Mouse (Mus musculus) spleen, adult 2 months (tissue): Measurements from ENCODE around the gene Srrm3. TPM values are rescaled to one million over a fixed set of nuclear protein-coding genes. Genes with fewer than 3 reads are reported as not detected.

Experiments
- DNase-seq, 2 experiments: peaks; one replicate each; pipeline versions ENCODE4 v3.0.0 to v3.0.0-alpha.2; 2012 to 2021; ENCODE audit warnings: low spot score in 2 of 2, low read depth in 1 of 2
- H3K27ac ChIP-seq: fragments of 200-500 bp; 2 replicates; pipeline ENCODE4 v1.5.1; 2012; ENCODE audit warnings: low read length, inconsistent platforms; ENCODE audit not compliant: insufficient read depth
- H3K27me3 ChIP-seq: fragments of 200-500 bp; 2 replicates; pipeline ENCODE4 v1.6.1; 2012; ENCODE audit warnings: mild to moderate bottlenecking, moderate library complexity, low read length, inconsistent platforms; ENCODE audit not compliant: control insufficient read depth, insufficient read depth
- H3K36me3 ChIP-seq: fragments of 200-500 bp; 2 replicates; pipeline ENCODE4 v1.6.1; 2012; ENCODE audit warnings: mild to moderate bottlenecking, low read length, inconsistent platforms; ENCODE audit not compliant: control insufficient read depth, insufficient read depth
- H3K4me1 ChIP-seq: fragments of 200-500 bp; 2 replicates; pipeline ENCODE4 v1.6.1; 2011; ENCODE audit warnings: inconsistent platforms; ENCODE audit not compliant: control insufficient read depth, insufficient read depth, insufficient read length
- H3K4me3 ChIP-seq: fragments of 200-500 bp; 2 replicates; pipeline ENCODE4 v1.5.1; 2011; ENCODE audit warnings: mild to moderate bottlenecking, inconsistent platforms; ENCODE audit not compliant: insufficient read depth, insufficient read length; ENCODE audit errors: extremely low read depth
- CTCF ChIP-seq: fragments of 200-500 bp; IDR thresholded peaks from 2 replicates; pipeline ENCODE4 v1.5.1; 2011; ENCODE audit warnings: mild to moderate bottlenecking, inconsistent platforms; ENCODE audit not compliant: insufficient read depth, insufficient read length, insufficient replicate concordance; ENCODE audit errors: extremely low read depth
- POLR2A ChIP-seq: fragments of 200-500 bp; IDR thresholded peaks from 2 replicates; pipeline ENCODE4 v1.6.1; 2011; ENCODE audit warnings: low read depth, low read length, inconsistent platforms
- WGBS: fragments of 180-500 bp; shearing (Covaris S2); methylation state at CpG from one replicate; pipeline ENCODE4 v1.1.7; 2018; 5-methylcytosine and 5-hydroxymethylcytosine counted together
- polyA plus RNA-seq: library from polyadenylated mRNA; depleted of rRNA; stranded (reverse); fragments of >200 nt; gene quantifications from 2 replicates; pipeline ENCODE4 v1.2.3, GENCODE M21; 2012

Gene Srrm3
- polyA plus RNA-seq, 1 experiment: 0.06 TPM

DNA sequence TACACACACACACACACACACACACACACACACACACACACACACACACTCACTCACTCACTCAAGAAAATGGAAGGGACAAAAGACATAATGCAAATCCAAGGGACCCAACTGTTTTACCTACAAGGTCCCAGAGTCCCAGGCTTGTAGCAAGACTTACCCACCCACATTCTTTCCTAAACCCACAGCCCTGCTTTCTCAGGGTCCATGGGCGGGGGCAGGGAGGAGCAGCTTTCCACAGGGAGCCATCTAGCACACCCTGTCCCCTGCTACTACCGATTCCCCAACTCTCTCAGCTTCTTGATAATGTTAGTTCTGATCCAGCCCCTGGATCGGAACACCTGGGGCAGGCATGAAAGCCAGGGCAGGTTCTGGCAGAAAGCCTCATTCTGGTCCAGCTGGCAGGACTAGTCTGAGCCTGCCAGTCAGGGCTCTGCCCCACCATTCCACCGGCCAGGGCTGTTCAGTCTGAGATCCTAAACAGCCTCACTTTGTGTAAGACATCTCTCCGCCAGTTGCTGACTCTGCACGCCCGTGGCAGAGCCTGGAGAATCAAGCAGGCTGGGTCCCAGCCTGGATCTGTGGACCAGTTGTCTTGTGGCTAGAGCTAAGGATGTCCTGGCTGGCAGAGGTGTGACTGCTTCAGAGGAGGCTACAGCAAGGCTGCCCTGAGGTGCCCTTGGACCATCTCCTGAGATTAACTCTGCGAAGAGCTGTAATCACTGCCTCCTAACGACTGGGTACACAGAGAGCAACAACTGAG lies 86.1 kb downstream of the Srrm3 start:
- Histone ChIP-seq H3K4me1 (peaks cover 2% of the 10 kb centered on the region; the same call in 1 of the 2 replicates), H3K27ac (no peak overlapping the region), H3K36me3 (no peaks in the 10 kb centered on the region), H3K27me3 (peaks cover 4% of the 10 kb centered on the region; the same call in 1 of the 2 replicates), H3K4me3 (no peak overlapping the region)
- no peak for DNase-seq
- no peak for TF ChIP-seq CTCF
- no peak for TF ChIP-seq POLR2A
- 54% methylated on average over 9 of the region's 9 CpGs for WGBS

DNA sequence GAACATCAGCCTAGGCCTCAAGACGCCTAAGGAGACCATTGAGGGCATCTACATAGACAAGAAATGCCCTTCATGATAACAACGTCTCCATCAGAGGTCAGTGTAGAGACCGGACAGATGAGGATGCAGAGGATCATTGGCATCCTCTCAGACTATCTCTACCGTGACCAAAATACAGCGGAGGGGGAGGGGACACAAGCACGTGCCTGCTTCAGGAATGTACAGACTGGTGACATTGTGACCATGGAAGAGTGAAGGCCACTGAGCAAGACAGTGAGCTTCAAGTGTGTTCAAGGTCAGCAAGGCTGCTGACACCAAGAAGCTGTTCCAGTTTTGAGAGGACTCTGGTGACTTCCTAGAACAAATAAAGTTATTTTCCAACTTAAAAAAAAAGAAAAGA lies 88.3 kb downstream of the Srrm3 start:
- H3K4me1 ChIP-seq: peaks cover 2% of the 10 kb centered on the region; the same call in 1 of the 2 replicates
- H3K27me3 ChIP-seq: no peaks in the 10 kb centered on the region
- DNase-seq: no peak
- TF ChIP-seq CTCF (no peak), POLR2A (no peak)
- H3K4me3 ChIP-seq: no peak overlapping the region
- WGBS: 85% methylated on average over 6 of the region's 6 CpGs
- H3K36me3 ChIP-seq: no peaks in the 10 kb centered on the region
- no peak overlapping the region for H3K27ac ChIP-seq

DNA sequence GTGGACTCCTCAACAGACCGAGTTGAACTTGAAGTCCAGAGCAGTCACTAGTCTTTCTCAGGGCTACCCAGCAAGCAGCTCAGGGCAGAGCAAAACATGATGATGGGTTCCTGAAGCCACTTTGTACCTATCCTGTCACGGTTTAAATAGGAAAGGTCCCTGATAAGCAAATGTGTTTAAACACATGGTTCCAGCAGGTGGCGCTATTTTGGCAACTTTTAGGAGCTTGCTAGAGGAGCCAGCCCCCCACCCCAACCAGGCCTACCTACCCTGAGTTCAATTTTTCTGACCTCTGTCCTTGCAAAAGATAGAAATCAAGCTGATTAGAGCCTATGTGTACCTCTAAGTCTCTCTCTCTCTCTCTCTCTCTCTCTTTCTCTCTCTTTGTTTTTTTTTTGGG lies 91.3 kb downstream of the Srrm3 start:
- no peak overlapping the region for H3K4me3 ChIP-seq
- 20% methylated on average over 3 of the region's 3 CpGs for WGBS
- no peaks in the 10 kb centered on the region for H3K36me3 ChIP-seq
- no peak overlapping the region for H3K27ac ChIP-seq
- no peaks in the 10 kb centered on the region for H3K27me3 ChIP-seq
- TF ChIP-seq CTCF: 0 out of 2 replicates have a peak, but pooled peaks have one; percentile 17
- no peak for TF ChIP-seq POLR2A
- peaks cover 2% of the 10 kb centered on the region; the same call in 1 of the 2 replicates for H3K4me1 ChIP-seq
- peak; percentile 34 for DNase-seq

DNA sequence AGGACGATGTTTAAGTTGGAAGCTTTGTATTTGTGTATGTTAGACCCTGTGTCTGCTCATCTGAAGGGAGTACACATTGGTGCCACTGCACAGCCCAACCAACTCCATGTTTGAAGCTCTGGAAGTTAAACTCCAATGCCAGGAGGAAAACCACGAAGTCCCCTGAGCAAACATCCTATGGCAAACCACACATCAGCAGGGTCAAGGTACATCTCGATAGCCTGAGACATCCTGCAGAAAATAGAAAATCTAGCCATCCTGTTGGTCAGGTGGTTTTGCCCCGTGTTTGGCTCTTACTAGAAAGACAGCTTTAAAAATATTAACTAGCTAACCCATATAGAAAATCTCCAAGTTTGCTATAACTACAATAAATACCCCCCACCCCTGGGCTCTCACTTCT lies 92.3 kb downstream of the Srrm3 start:
- Histone ChIP-seq H3K27ac (no peak overlapping the region), H3K4me3 (no peak overlapping the region), H3K4me1 (no peaks in the 10 kb centered on the region; the same call in 1 of the 2 replicates), H3K27me3 (0 out of 2 replicates have a peak, but pooled peaks cover 2% of the 10 kb centered on the region), H3K36me3 (no peaks in the 10 kb centered on the region)
- WGBS: 48% methylated on average over 4 of the region's 4 CpGs
- TF ChIP-seq CTCF (no peak), POLR2A (no peak)
- DNase-seq: no peak

DNA sequence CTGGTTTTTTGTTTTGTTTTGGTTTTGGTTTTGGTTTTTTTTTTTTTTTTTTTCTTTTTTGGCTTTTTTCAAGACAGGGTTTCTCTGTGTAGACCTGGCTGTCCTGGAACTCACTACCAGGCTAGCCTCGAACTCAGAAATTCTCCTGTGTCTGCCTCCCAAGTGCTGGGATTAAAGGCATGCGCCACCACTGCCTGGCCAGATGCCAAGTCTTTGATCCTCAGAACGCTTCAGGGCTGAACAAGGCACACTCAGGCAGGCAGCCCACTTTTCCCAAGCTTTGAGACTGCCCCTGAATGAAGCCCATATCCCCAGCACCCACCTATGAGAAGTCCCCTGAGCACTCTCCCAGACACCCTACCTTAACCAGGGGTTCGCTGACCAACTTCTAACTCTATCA lies 93.1 kb downstream of the Srrm3 start:
- H3K36me3 ChIP-seq: no peaks in the 10 kb centered on the region
- TF ChIP-seq POLR2A (no peak), CTCF (no peak)
- H3K4me1 ChIP-seq: no peaks in the 10 kb centered on the region; the same call in 1 of the 2 replicates
- H3K27ac ChIP-seq: no peak overlapping the region
- no peak overlapping the region for H3K4me3 ChIP-seq
- no peak for DNase-seq
- 0 out of 2 replicates have a peak, but pooled peaks cover 2% of the 10 kb centered on the region for H3K27me3 ChIP-seq
- 78% methylated on average over 4 of the region's 4 CpGs for WGBS

DNA sequence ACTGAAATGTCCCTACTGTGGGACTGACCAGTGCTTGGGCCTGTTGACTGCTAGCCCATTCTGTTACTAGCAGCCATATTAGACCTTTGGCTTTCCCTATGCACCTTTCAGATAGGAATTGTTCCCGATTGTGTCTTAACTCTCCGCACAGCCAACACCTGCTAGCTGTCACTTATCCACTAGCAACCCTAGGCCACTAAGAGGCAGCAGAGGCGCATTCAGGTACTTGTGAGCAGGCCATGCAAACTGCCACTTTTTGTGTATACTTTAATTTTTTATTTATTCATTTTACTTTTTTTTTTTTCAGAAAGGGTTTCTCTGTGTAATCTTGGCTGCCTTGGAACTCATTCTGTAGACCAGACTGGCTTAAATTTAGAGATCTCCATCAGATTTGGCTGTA lies 94.0 kb downstream of the Srrm3 start:
- DNase-seq: no peak
- Histone ChIP-seq H3K4me1 (no peaks in the 10 kb centered on the region; the same call in 1 of the 2 replicates), H3K36me3 (no peaks in the 10 kb centered on the region), H3K27ac (no peak overlapping the region), H3K4me3 (no peak overlapping the region), H3K27me3 (0 out of 2 replicates have a peak, but pooled peaks cover 2% of the 10 kb centered on the region)
- WGBS: 88% methylated on average over 3 of the region's 3 CpGs
- no peak for TF ChIP-seq POLR2A
- no peak for TF ChIP-seq CTCF
